Mouse (Mus musculus) neural tube, embryonic 12.5 days (tissue): ENCODE measurements around the gene Gtf2i. TPM values are rescaled to one million over a fixed set of nuclear protein-coding genes. Genes with fewer than 3 reads are reported as not detected.
A peak's percentile ranks its signal among the peaks of the same experiment; 100 is the strongest.
"Not testable (repeated sequence)": the region's sequence is repeated elsewhere in the genome, so short reads cannot be mapped to it uniquely, and the experiment has no call there.

Experiments used
- ATAC-seq: fragments of 200-750 bp; cut with Nextera tagmentation; 2 replicates; pipeline ENCODE4 v1.8.0; 2017; ENCODE audit warnings: low read depth, mild to moderate bottlenecking, moderate TSS enrichment, moderate library complexity; ENCODE audit not compliant: low FRiP score
- H3K27ac ChIP-seq: fragments of 300-500 bp; sonication (generic); 2 replicates; pipeline ENCODE4 v1.5.1; 2016
- H3K27me3 ChIP-seq: fragments of 300-500 bp; sonication (generic); replicated peaks from 2 replicates; pipeline ENCODE4 v1.6.1; 2016; ENCODE audit warnings: mild to moderate bottlenecking
- H3K36me3 ChIP-seq: fragments of 300-500 bp; sonication (generic); 2 replicates; pipeline ENCODE4 v1.6.1; 2016; ENCODE audit warnings: mild to moderate bottlenecking
- H3K4me1 ChIP-seq: fragments of 300-500 bp; sonication (generic); 2 replicates; pipeline ENCODE4 v1.6.1; 2016
- H3K4me2 ChIP-seq: fragments of 300-500 bp; sonication (generic); replicated peaks from 2 replicates; pipeline ENCODE4 v1.6.1; 2016; ENCODE audit warnings: mild to moderate bottlenecking
- H3K4me3 ChIP-seq: fragments of 300-500 bp; sonication (generic); 2 replicates; pipeline ENCODE4 v1.5.1; 2016
- H3K9ac ChIP-seq: fragments of 300-500 bp; sonication (generic); 2 replicates; pipeline ENCODE4 v1.6.1; 2016; ENCODE audit warnings: mild to moderate bottlenecking
- H3K9me3 ChIP-seq: fragments of 300-500 bp; sonication (generic); 2 replicates; pipeline ENCODE4 v1.6.1; 2016; ENCODE audit warnings: mild to moderate bottlenecking
- WGBS: fragments of 180-500 bp; shearing (Covaris S2); methylation state at CpG from one replicate; pipeline ENCODE4 v1.1.7; 2016; 5-methylcytosine and 5-hydroxymethylcytosine counted together
- polyA plus RNA-seq: library from polyadenylated mRNA; unstranded; fragments of >200 nt; fragmentation: Nextera tagmentation; extraction: Ambion mirVana; gene quantifications from 2 replicates; pipeline ENCODE4 v1.2.1, GENCODE M21; 2016

The Gtf2i gene
- polyA plus RNA-seq = 214 and 229 TPM in 2 replicates

- Histone ChIP-seq H3K4me2 (peak within 1 kb of the TSS; percentile 75), H3K27ac (peak within 1 kb of the TSS; percentile 99), H3K4me1 (peaks cover 27% of the 10 kb centered on the region), H3K27me3 (no peaks in the 10 kb centered on the region), H3K4me3 (peak within 1 kb of the TSS; percentile 72), H3K36me3 (peaks cover 16% of the 10 kb centered on the region), H3K9ac (peak within 1 kb of the TSS; percentile 98), H3K9me3 (no peaks in the 10 kb centered on the region)
- peak; percentile 91 for ATAC-seq
- WGBS = under 1% methylated on average over 40 of the region's 40 CpGs
Observed at GRCm38 (mm10) chr5:134314688-134315622, at the start of gene Gtf2i. Gene Gtf2i (minus strand): TSS chr5:134314760.

- WGBS = 93% methylated on average over 4 of the region's 4 CpGs
- H3K4me2 ChIP-seq = no peak overlapping the region
- H3K36me3 ChIP-seq = peaks cover 63% of the 10 kb centered on the region
- H3K4me1 ChIP-seq = no peaks in the 10 kb centered on the region
- no peak for ATAC-seq
- H3K27ac ChIP-seq = no peak overlapping the region
- H3K4me3 ChIP-seq = no peak overlapping the region
- H3K9me3 ChIP-seq = no peaks in the 10 kb centered on the region
- H3K27me3 ChIP-seq = no peaks in the 10 kb centered on the region
- no peak overlapping the region for H3K9ac ChIP-seq
Observed at GRCm38 (mm10) chr5:134359101-134359500, 44.5 kb upstream of the Gtf2i start.

GRCm38 (mm10) chr5:134355372-134355771 is 40.8 kb upstream of the Gtf2i start:
- not testable (repeated sequence) for H3K27ac ChIP-seq, H3K9ac ChIP-seq, H3K9me3 ChIP-seq, H3K4me2 ChIP-seq, H3K4me3 ChIP-seq, ATAC-seq, H3K27me3 ChIP-seq, H3K4me1 ChIP-seq
- 95% methylated on average over 4 of the region's 4 CpGs for WGBS
- peaks cover 36% of the 10 kb centered on the region for H3K36me3 ChIP-seq

- Histone ChIP-seq H3K27me3 (no peaks in the 10 kb centered on the region), H3K36me3 (peaks cover 14% of the 10 kb centered on the region), H3K9me3 (no peaks in the 10 kb centered on the region), H3K9ac (no peak overlapping the region), H3K27ac (no peak overlapping the region), H3K4me1 (no peaks in the 10 kb centered on the region), H3K4me3 (no peak overlapping the region), H3K4me2 (no peak overlapping the region)
- WGBS = 83% methylated on average over 4 of the region's 4 CpGs
- ATAC-seq = no peak
Observed at GRCm38 (mm10) chr5:134353117-134353516, 38.6 kb upstream of the Gtf2i start.

- Histone ChIP-seq H3K9ac (no peak overlapping the region), H3K27me3 (no peaks in the 10 kb centered on the region), H3K4me3 (no peak overlapping the region), H3K4me2 (no peak overlapping the region), H3K27ac (no peak overlapping the region), H3K36me3 (peaks cover 9% of the 10 kb centered on the region), H3K4me1 (no peaks in the 10 kb centered on the region), H3K9me3 (no peaks in the 10 kb centered on the region)
- ATAC-seq = no peak
- WGBS = 85% methylated on average over 3 of the region's 3 CpGs
Observed at GRCm38 (mm10) chr5:134352527-134353001, 38.0 kb upstream of the Gtf2i start.

- Histone ChIP-seq H3K9me3 (no peaks in the 10 kb centered on the region), H3K27ac (no peak overlapping the region), H3K36me3 (no peaks in the 10 kb centered on the region), H3K27me3 (no peaks in the 10 kb centered on the region), H3K9ac (no peak overlapping the region), H3K4me1 (no peaks in the 10 kb centered on the region), H3K4me3 (no peak overlapping the region), H3K4me2 (peak overlapping the region; percentile 32; the same call in 1 of the 2 replicates)
- ATAC-seq = 0 out of 2 replicates have a peak, but pooled peaks have one; percentile 21
- WGBS = 20% methylated on average over 10 of the region's 10 CpGs
Observed at GRCm38 (mm10) chr5:134350660-134351059, 36.1 kb upstream of the Gtf2i start.

- Histone ChIP-seq H3K4me2 (no peak overlapping the region), H3K27ac (no peak overlapping the region), H3K36me3 (no peaks in the 10 kb centered on the region), H3K9me3 (no peaks in the 10 kb centered on the region), H3K9ac (no peak overlapping the region), H3K4me3 (no peak overlapping the region), H3K4me1 (no peaks in the 10 kb centered on the region), H3K27me3 (no peaks in the 10 kb centered on the region)
- WGBS = 79% methylated on average over 2 of the region's 2 CpGs
- ATAC-seq = no peak
Observed at GRCm38 (mm10) chr5:134347066-134347465, 32.5 kb upstream of the Gtf2i start.

- H3K9ac ChIP-seq = no peak overlapping the region
- no peaks in the 10 kb centered on the region for H3K36me3 ChIP-seq
- H3K4me3 ChIP-seq = no peak overlapping the region
- H3K4me1 ChIP-seq = no peaks in the 10 kb centered on the region
- ATAC-seq = no peak
- no peaks in the 10 kb centered on the region for H3K27me3 ChIP-seq
- no peak overlapping the region for H3K27ac ChIP-seq
- no peak overlapping the region for H3K4me2 ChIP-seq
- no peaks in the 10 kb centered on the region for H3K9me3 ChIP-seq
- whole genome bisulfite sequencing = 83% methylated on average over 9 of the region's 9 CpGs
Observed at GRCm38 (mm10) chr5:134345449-134345848, 30.9 kb upstream of the Gtf2i start.

- ATAC-seq = no peak
- Histone ChIP-seq H3K4me1 (no peaks in the 10 kb centered on the region), H3K4me2 (no peak overlapping the region), H3K36me3 (no peaks in the 10 kb centered on the region), H3K9ac (no peak overlapping the region), H3K4me3 (no peak overlapping the region), H3K27me3 (no peaks in the 10 kb centered on the region), H3K9me3 (no peaks in the 10 kb centered on the region), H3K27ac (no peak overlapping the region)
- WGBS = 87% methylated on average over 8 of the region's 8 CpGs
Observed at GRCm38 (mm10) chr5:134344076-134344475, 29.5 kb upstream of the Gtf2i start.

GRCm38 (mm10) chr5:134343530-134343929 is 29.0 kb upstream of the Gtf2i start:
- H3K9ac ChIP-seq, H3K4me3 ChIP-seq, H3K9me3 ChIP-seq, H3K27ac ChIP-seq, ATAC-seq, H3K4me1 ChIP-seq, H3K27me3 ChIP-seq, H3K4me2 ChIP-seq, H3K36me3 ChIP-seq: not testable (repeated sequence)
- WGBS = 87% methylated on average over 4 of the region's 4 CpGs

GRCm38 (mm10) chr5:134342503-134343205 is 28.1 kb upstream of the Gtf2i start:
- ATAC-seq = no peak
- H3K27ac ChIP-seq = no peak overlapping the region
- 85% methylated on average over 18 of the region's 18 CpGs for WGBS
- no peaks in the 10 kb centered on the region for H3K4me1 ChIP-seq
- no peaks in the 10 kb centered on the region for H3K9me3 ChIP-seq
- no peaks in the 10 kb centered on the region for H3K36me3 ChIP-seq
- H3K9ac ChIP-seq = no peak overlapping the region
- no peak overlapping the region for H3K4me3 ChIP-seq
- H3K27me3 ChIP-seq = no peaks in the 10 kb centered on the region
- H3K4me2 ChIP-seq = no peak overlapping the region

GRCm38 (mm10) chr5:134341721-134342120 is 27.2 kb upstream of the Gtf2i start:
- no peaks in the 10 kb centered on the region for H3K9me3 ChIP-seq
- no peak overlapping the region for H3K27ac ChIP-seq
- WGBS = 91% methylated on average over 5 of the region's 5 CpGs
- H3K36me3 ChIP-seq = no peaks in the 10 kb centered on the region
- no peak overlapping the region for H3K4me3 ChIP-seq
- no peak for ATAC-seq
- H3K4me2 ChIP-seq = no peak overlapping the region
- no peaks in the 10 kb centered on the region for H3K4me1 ChIP-seq
- H3K27me3 ChIP-seq = no peaks in the 10 kb centered on the region
- no peak overlapping the region for H3K9ac ChIP-seq
